Mouse (Mus musculus) large intestine, adult 2 months (tissue): Measurements from ENCODE around the gene H2afx. TPM values are rescaled to one million over a fixed set of nuclear protein-coding genes. Genes with fewer than 3 reads are reported as not detected.
A peak's percentile ranks its signal among the peaks of the same experiment; 100 is the strongest.
"Not testable (repeated sequence)": the region's sequence is repeated elsewhere in the genome, so short reads cannot be mapped to it uniquely, and the experiment has no call there.

Experiments used
- DNase-seq: peaks from one replicate; pipeline ENCODE4 v3.0.0-alpha.2; 2012; ENCODE audit warnings: low read depth, low spot score
- WGBS: fragments of 180-500 bp; shearing (Covaris S2); methylation state at CpG from one replicate; pipeline ENCODE4 v1.1.7; 2018; 5-methylcytosine and 5-hydroxymethylcytosine counted together
- polyA plus RNA-seq: library from polyadenylated mRNA; depleted of rRNA; stranded (reverse); fragments of >200 nt; gene quantifications from 2 replicates; pipeline ENCODE4 v1.2.3, GENCODE M21; 2012; rRNA removed

Gene H2afx
- polyA plus RNA-seq, 1 experiment, result 167 TPM

DNA sequence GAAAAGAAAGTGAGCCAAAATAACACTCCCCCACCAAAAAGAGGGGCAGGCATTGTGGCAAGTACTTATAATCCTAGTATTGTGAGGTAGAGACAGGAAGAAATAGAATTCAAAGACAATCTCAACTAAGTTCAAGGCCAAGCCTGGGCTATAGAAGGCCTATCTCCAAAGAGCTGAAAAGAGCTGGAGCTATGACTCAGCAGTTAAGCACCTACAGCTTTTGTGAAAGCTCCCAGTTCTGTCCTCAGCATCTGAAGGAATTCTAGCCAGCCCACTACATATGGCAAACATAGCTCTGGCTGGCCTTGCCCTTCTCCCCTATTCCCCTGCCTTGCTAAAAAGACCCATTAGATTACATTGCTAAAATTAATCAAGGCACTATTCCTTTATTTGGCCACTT is 38.9 kb downstream of the H2afx start:
- DNase-seq, result no peak

DNA sequence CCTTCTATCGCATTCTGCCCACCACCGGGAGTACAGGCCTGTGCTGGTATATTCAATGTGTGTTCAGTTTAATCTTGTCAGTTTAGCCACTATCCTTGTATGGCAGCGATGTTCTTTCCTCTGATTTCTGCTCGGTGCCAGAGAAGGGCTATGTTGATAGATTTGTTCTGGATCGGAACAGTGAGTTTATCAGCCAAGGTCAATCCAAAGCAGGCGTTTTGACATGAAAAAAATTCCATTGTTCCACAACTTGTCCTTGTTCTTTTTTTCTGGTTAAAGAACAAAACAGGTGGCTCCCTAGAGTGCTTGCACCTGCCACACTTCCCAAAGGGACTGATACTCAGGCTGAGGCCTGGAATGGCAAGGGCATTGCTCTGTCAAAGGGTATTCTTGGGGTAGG is 41.6 kb downstream of the H2afx start:
- DNase-seq, result no peak
- 89% methylated on average over 6 of the region's 6 CpGs for WGBS

DNA sequence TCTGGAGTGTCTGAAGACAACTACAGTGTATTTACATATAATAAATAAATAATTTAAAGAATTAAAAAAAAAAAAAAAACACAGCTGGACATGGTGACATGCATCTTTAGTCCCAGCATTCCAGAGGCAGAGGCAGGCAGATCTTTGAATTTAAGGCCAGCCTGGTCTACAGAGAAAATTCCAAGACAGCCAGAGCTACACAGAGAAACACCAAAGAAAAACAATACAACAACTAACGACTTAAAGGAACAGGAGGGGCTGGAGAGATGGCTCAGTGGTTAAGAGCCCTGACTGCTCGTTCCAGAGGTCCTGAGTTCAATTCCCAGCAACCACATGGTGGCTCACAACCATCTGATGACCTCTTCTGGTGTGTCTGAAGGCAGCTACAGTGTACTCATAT is 42.8 kb downstream of the H2afx start:
- DNase-seq, result not testable (repeated sequence)
- 79% methylated on average over 2 of the region's 2 CpGs for WGBS

DNA sequence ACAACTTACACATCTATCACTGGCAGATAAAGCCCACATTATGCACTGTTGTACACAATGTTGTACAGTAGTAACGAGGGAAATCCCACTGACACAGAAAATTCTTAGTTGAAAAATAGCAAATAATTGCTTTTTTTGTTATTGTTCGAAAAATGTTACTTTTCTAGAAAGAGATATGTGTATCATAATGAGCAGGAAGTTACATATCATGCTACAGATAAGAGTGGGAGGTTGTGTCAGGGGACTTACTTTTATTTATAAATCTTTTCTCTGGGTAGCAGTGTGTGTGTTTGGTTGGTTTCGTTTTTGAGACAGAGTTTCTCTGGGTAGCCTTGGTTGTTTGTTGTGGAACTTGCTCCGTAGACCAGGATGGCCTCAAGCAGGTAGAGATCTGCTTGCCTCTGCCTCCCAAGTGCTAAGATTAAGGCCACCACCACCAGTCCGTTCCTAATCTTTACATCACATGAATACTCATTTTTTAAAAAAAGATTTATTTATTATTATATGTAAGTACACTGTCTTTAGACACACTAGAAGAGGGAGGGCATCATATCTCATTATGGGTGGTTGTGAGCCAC is 43.7 kb downstream of the H2afx start:
- no peak for DNase-seq
- WGBS, result 72% methylated on average over 5 of the region's 5 CpGs

DNA sequence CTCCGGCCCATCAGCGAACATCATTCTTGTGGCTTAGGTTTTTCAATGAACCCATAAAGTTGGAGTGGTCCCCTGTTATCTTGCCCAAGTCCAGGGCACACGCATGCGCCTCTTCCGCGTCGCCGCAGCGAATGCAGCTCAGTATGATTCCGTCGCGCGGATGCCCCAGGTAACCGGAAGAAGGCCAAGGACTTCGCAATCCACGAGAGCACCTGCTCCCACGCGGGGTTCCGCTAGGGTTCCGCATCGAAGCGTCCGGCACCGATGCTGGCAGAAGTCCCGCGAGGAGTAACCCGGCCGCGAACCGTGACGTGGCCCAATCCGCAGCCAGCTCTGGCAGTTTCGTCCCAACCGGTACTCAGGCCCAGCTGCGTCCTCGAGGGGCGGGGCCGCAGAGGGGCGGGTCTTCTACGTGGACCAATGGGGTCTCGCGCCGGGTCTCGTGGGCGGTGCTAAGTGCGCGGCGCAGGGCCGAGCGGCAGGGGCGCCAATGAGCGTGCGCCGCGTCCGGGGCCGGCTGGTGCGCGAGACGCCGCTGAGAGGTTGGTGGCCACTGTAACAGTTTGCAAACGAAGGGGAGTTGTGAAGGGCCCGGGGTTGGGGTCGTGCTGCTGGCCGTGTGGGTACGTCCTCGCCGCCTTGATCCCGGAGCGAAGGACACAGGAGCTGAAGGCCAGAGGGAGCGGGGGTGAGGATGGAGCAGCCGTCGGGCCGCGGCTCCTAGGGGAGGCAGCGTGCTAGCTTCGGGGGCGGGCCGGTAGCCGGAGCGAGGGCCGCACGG is 44.8 kb downstream of the H2afx start, which contains the start of gene Hyou1:
TSS of gene Hyou1 (plus strand) at position 437 of the 781 bp plus-strand sequence.
- WGBS, result under 1% methylated on average over 83 of the region's 83 CpGs
- peak; percentile 92 for DNase-seq

DNA sequence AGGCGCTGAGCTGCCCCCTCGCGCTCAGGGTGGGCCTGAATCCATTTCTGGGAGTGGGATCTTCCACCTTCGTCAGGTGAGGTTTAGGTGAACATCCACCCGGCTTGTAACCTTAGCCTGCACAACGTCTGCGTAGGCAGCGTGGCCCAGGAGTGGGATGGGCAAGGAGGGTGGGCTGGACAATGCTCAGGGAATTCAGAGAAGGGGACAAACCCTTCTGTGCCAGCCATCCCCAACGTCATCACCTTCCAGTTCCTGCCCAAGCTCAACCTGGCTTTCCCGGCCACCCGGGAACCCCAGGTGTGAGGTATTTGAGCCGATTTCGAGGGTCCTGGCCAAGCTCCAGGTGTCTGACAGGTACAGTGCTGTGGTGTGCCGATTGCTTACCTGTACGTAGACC is 45.4 kb downstream of the H2afx start:
- DNase-seq, result no peak
- WGBS, result 3% methylated on average over 15 of the region's 15 CpGs

DNA sequence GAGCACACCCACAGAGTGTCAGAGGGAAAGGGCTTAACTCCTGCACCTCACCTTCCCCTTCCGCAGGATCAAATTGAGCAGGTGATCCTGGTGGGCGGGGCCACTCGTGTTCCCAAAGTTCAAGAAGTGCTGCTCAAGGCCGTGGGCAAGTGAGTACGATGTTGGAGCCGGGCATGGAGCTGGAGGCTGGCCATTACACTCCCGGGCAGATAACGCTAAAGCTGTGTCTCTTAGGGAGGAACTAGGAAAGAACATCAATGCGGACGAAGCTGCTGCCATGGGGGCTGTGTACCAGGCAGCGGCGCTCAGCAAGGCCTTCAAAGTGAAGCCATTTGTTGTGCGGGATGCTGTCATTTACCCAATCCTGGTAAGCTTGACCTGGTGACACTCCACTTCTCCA is 50.1 kb downstream of the H2afx start:
- 85% methylated on average over 13 of the region's 13 CpGs for WGBS
- no peak for DNase-seq

Other genes starting within 250 kb of the H2afx start
- gene Mfrp, start 233.0 kb upstream of the H2afx start, polyA plus RNA-seq, result 0.03 TPM in 1 of 2 replicates, not detected in the other
- 5.6 and 6.0 TPM in 2 replicates for gene C1qtnf5, start 227.4 kb upstream of the H2afx start, polyA plus RNA-seq
- not detected in 2 replicates for gene Gm49380, start 221.2 kb upstream of the H2afx start, polyA plus RNA-seq
- gene Rnf26, start 221.2 kb upstream of the H2afx start, polyA plus RNA-seq, result 26.0 and 26.8 TPM in 2 replicates
- gene Mcam, start 200.2 kb upstream of the H2afx start, polyA plus RNA-seq, result 32.1 and 37.5 TPM in 2 replicates
- 6.8 and 12.1 TPM in 2 replicates for gene Cbl, start 100.6 kb upstream of the H2afx start, polyA plus RNA-seq
- not detected in 2 replicates for gene Ccdc153, start 94.0 kb upstream of the H2afx start, polyA plus RNA-seq
- 30.2 and 32.2 TPM in 2 replicates for gene Pdzd3, start 83.2 kb upstream of the H2afx start, polyA plus RNA-seq
- 10.7 and 14.5 TPM in 2 replicates for gene Nlrx1, start 66.1 kb upstream of the H2afx start, polyA plus RNA-seq
- gene Abcg4, start 46.1 kb upstream of the H2afx start, polyA plus RNA-seq, result 2.1 and 2.7 TPM in 2 replicates
- 18.4 and 32.8 TPM in 2 replicates for gene Hinfp, start 29.0 kb upstream of the H2afx start, polyA plus RNA-seq
- 114 and 159 TPM in 2 replicates for gene C2cd2l, start 14.4 kb upstream of the H2afx start, polyA plus RNA-seq
- 71.4 and 79.3 TPM in 2 replicates for gene Dpagt1, start 8.7 kb upstream of the H2afx start, polyA plus RNA-seq
- gene Hmbs, start 9.5 kb downstream of the H2afx start, polyA plus RNA-seq, result 51.9 and 52.9 TPM in 2 replicates
- 22.8 and 25.8 TPM in 2 replicates for gene Vps11, start 27.0 kb downstream of the H2afx start, polyA plus RNA-seq
- 82.2 and 92.0 TPM in 2 replicates for gene Hyou1, start 44.8 kb downstream of the H2afx start, polyA plus RNA-seq
- 48.9 and 60.6 TPM in 2 replicates for gene Slc37a4, start 62.2 kb downstream of the H2afx start, polyA plus RNA-seq
- 281 and 376 TPM in 2 replicates for gene Rps25, start 72.4 kb downstream of the H2afx start, polyA plus RNA-seq
- gene Trappc4, start 72.9 kb downstream of the H2afx start, polyA plus RNA-seq, result 61.2 and 67.8 TPM in 2 replicates
- 18.0 and 30.4 TPM in 2 replicates for gene Ccdc84, start 83.9 kb downstream of the H2afx start, polyA plus RNA-seq
- gene Foxr1, start 106.4 kb downstream of the H2afx start, polyA plus RNA-seq, result not detected in 2 replicates
- gene Upk2, start 120.3 kb downstream of the H2afx start, polyA plus RNA-seq, result not detected in 2 replicates
- gene Bcl9l, start 148.1 kb downstream of the H2afx start, polyA plus RNA-seq, result 10.0 and 13.4 TPM in 2 replicates
- gene Cxcr5, start 227.2 kb downstream of the H2afx start, polyA plus RNA-seq, result 8.9 and 10.7 TPM in 2 replicates